Mouse (Mus musculus): ENCODE measurements around the gene Grk6. TPM values are rescaled to one million over a fixed set of nuclear protein-coding genes. Genes with fewer than 3 reads are reported as not detected.

Gene Grk6
- total and polyA plus RNA-seq, 2 experiments, result 8.8 to 14.3 TPM

GRCm38 (mm10) chr13:55474621-55475069 lies 29.8 kb downstream of the Grk6 start:
- no peak overlapping the region for H3K4me3 ChIP-seq (ENCODE audit: insufficient read depth, low read depth, low read length)
- no peak overlapping the region for H3K9ac ChIP-seq (ENCODE audit: low read depth, low read length)
- H3K4me1 ChIP-seq (ENCODE audit: control insufficient read depth, insufficient read depth, low read length), result no peaks in the 10 kb centered on the region; the same call in 1 of the 2 replicates
- H3K79me2 ChIP-seq (ENCODE audit: control insufficient read depth, insufficient read depth, low read length), result no peaks in the 10 kb centered on the region
- H3K27me3 ChIP-seq (ENCODE audit: control insufficient read depth, insufficient read depth, low read length), result peaks cover 12% of the 10 kb centered on the region; the same call in 1 of the 2 replicates
- no peaks in the 10 kb centered on the region for H3K36me3 ChIP-seq (ENCODE audit: control insufficient read depth, insufficient read depth, low read length)
- H3K27ac ChIP-seq (replicated peaks; ENCODE audit: insufficient read depth, low read depth, low read length), result no peak overlapping the region
- WGBS, result 61% methylated on average over 5 of the region's 5 CpGs
- peak; percentile 22 for DNase-seq (ENCODE audit: extremely low read depth, low read depth, low spot score)
- TF ChIP-seq POLR2A (IDR thresholded peaks at IDR 0.05; ENCODE audit: extremely low read depth, insufficient read depth, low read length), result no peak
- no peak for TF ChIP-seq CTCF (IDR thresholded peaks at IDR 0.05; ENCODE audit: low read depth, low read length)

DNA sequence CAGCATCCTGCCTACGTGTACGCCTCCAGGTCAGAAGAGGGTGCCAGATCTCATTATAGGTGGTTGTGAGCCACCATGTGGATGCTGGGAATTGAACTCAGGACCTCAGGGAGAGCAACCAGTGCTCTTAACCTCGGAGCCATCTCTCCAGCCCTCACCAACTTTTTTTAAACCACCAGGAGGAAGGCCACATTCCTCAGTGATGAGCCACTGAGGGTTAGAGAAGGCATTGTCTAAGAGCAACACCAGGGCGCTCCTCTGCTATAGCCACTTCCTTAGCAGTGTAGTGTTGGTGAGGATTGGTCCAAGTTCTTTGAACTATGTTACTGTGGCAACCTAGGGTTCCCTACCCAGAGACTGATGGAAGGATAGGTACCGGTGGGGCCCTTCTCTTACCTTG lies 30.9 kb downstream of the Grk6 start:
- H3K9ac ChIP-seq (ENCODE audit: low read depth, low read length), result no peak overlapping the region
- 94% methylated on average over 5 of the region's 5 CpGs for WGBS
- no peak for TF ChIP-seq CTCF (IDR thresholded peaks at IDR 0.05; ENCODE audit: low read depth, low read length)
- TF ChIP-seq POLR2A (IDR thresholded peaks at IDR 0.05; ENCODE audit: extremely low read depth, insufficient read depth, low read length), result no peak
- no peaks in the 10 kb centered on the region for H3K79me2 ChIP-seq (ENCODE audit: control insufficient read depth, insufficient read depth, low read length)
- no peaks in the 10 kb centered on the region for H3K36me3 ChIP-seq (ENCODE audit: control insufficient read depth, insufficient read depth, low read length)
- DNase-seq (ENCODE audit: extremely low read depth, low read depth, low spot score), result no peak
- H3K4me1 ChIP-seq (ENCODE audit: control insufficient read depth, insufficient read depth, low read length), result no peaks in the 10 kb centered on the region; the same call in 1 of the 2 replicates
- no peak overlapping the region for H3K4me3 ChIP-seq (ENCODE audit: insufficient read depth, low read depth, low read length)
- peaks cover 12% of the 10 kb centered on the region; the same call in 1 of the 2 replicates for H3K27me3 ChIP-seq (ENCODE audit: control insufficient read depth, insufficient read depth, low read length)
- H3K27ac ChIP-seq (replicated peaks; ENCODE audit: insufficient read depth, low read depth, low read length), result no peak overlapping the region

DNA sequence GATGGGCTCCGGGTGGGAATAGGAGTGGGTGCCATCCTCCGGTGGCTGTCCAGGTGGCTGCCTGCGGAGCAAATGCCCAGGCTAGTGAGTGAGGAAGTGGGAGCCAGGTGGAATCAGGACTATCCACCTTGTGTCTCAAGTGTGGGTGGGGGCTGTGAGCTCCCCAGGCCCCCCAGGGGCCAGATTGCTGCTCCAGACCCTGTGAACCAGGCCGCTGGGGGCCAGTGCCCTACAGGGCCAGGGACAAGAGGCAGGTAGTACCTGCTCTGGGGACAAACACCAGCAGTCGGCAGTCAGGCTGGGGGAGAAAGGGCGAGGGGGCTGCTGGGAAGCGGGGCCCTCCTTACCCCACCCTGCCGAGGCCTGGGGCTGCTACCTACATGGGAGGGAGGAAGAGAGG lies 31.4 kb downstream of the Grk6 start:
- no peak for TF ChIP-seq CTCF (IDR thresholded peaks at IDR 0.05; ENCODE audit: low read depth, low read length)
- no peak for TF ChIP-seq POLR2A (IDR thresholded peaks at IDR 0.05; ENCODE audit: extremely low read depth, insufficient read depth, low read length)
- Histone ChIP-seq H3K79me2 (ENCODE audit: control insufficient read depth, insufficient read depth, low read length) (no peaks in the 10 kb centered on the region), H3K4me3 (ENCODE audit: insufficient read depth, low read depth, low read length) (no peak overlapping the region), H3K27ac (replicated peaks; ENCODE audit: insufficient read depth, low read depth, low read length) (no peak overlapping the region), H3K9ac (ENCODE audit: low read depth, low read length) (no peak overlapping the region), H3K27me3 (ENCODE audit: control insufficient read depth, insufficient read depth, low read length) (peaks cover 12% of the 10 kb centered on the region; the same call in 1 of the 2 replicates), H3K4me1 (ENCODE audit: control insufficient read depth, insufficient read depth, low read length) (no peaks in the 10 kb centered on the region; the same call in 1 of the 2 replicates), H3K36me3 (ENCODE audit: control insufficient read depth, insufficient read depth, low read length) (no peaks in the 10 kb centered on the region)
- DNase-seq (ENCODE audit: extremely low read depth, low read depth, low spot score), result no peak
- WGBS, result 93% methylated on average over 8 of the region's 8 CpGs

- 80% methylated on average over 16 of the region's 16 CpGs for WGBS
- H3K9ac ChIP-seq (ENCODE audit: low read depth, low read length), result no peak overlapping the region
- no peak overlapping the region for H3K4me3 ChIP-seq (ENCODE audit: insufficient read depth, low read depth, low read length)
- no peaks in the 10 kb centered on the region for H3K79me2 ChIP-seq (ENCODE audit: control insufficient read depth, insufficient read depth, low read length)
- no peak overlapping the region for H3K27ac ChIP-seq (replicated peaks; ENCODE audit: insufficient read depth, low read depth, low read length)
- H3K27me3 ChIP-seq (ENCODE audit: control insufficient read depth, insufficient read depth, low read length), result peaks cover 6% of the 10 kb centered on the region; the same call in 1 of the 2 replicates
- H3K4me1 ChIP-seq (ENCODE audit: control insufficient read depth, insufficient read depth, low read length), result no peaks in the 10 kb centered on the region
- H3K36me3 ChIP-seq (ENCODE audit: control insufficient read depth, insufficient read depth, low read length), result no peaks in the 10 kb centered on the region
- no peak for DNase-seq (ENCODE audit: extremely low read depth, low read depth, low spot score)
- TF ChIP-seq CTCF (IDR thresholded peaks at IDR 0.05; ENCODE audit: low read depth, low read length) (no peak), POLR2A (IDR thresholded peaks at IDR 0.05; ENCODE audit: extremely low read depth, insufficient read depth, low read length) (no peak)
Measured at GRCm38 (mm10) chr13:55477492-55477891, 32.6 kb downstream of the Grk6 start.

DNA sequence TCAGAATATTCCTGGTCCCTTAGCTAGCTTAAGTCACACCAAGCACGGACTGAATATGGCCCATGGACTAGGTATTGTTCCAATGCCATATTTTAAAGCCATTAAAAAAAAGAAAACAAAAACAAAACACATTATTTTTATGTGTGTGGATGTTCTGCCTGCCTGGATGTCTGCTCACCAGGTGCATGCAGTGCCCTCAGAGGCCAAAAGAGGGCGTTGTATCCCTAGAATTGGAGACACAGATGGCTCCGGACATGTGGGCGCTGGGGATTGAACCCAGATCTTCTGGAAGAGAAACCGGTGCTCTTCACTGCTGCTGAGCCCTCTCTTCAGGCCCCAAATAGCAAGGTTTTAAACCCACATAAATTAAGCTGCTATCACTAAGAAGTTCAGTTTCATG lies 33.2 kb downstream of the Grk6 start:
- Histone ChIP-seq H3K4me1 (ENCODE audit: control insufficient read depth, insufficient read depth, low read length) (no peaks in the 10 kb centered on the region; the same call in 1 of the 2 replicates), H3K27ac (replicated peaks; ENCODE audit: insufficient read depth, low read depth, low read length) (no peak overlapping the region), H3K36me3 (ENCODE audit: control insufficient read depth, insufficient read depth, low read length) (no peaks in the 10 kb centered on the region), H3K9ac (ENCODE audit: low read depth, low read length) (no peak overlapping the region), H3K79me2 (ENCODE audit: control insufficient read depth, insufficient read depth, low read length) (no peaks in the 10 kb centered on the region), H3K27me3 (ENCODE audit: control insufficient read depth, insufficient read depth, low read length) (peaks cover 2% of the 10 kb centered on the region; the same call in 1 of the 2 replicates), H3K4me3 (ENCODE audit: insufficient read depth, low read depth, low read length) (no peak overlapping the region)
- peak; percentile 18 for DNase-seq (ENCODE audit: extremely low read depth, low read depth, low spot score)
- peak; percentile 89 for TF ChIP-seq CTCF (IDR thresholded peaks at IDR 0.05; ENCODE audit: low read depth, low read length)
- no peak for TF ChIP-seq POLR2A (IDR thresholded peaks at IDR 0.05; ENCODE audit: extremely low read depth, insufficient read depth, low read length)
- 54% methylated on average over 5 of the region's 5 CpGs for WGBS

DNA sequence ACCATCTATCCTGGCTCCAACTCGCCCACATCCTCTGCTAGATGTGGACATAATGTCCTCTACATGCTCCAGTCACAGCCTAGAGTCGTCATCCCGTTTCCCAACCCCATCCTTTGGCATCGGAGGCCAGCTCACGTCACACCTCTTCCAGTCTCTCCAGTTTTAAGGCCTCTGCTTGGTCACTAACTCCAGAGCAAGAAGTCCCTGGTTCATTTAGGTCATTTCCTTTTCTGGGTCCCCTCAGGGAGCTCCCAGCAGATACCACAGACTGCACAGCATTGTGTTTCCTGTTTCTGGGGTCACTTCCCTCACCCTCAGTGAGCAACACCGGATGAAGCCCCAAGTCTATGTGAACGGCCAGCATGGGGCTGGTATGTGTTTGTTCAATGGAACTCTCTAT lies 34.1 kb downstream of the Grk6 start:
- 59% methylated on average over 7 of the region's 7 CpGs for WGBS
- H3K4me1 ChIP-seq (ENCODE audit: control insufficient read depth, insufficient read depth, low read length), result no peaks in the 10 kb centered on the region; the same call in 1 of the 2 replicates
- H3K27me3 ChIP-seq (ENCODE audit: control insufficient read depth, insufficient read depth, low read length), result no peaks in the 10 kb centered on the region
- H3K36me3 ChIP-seq (ENCODE audit: control insufficient read depth, insufficient read depth, low read length), result no peaks in the 10 kb centered on the region
- no peaks in the 10 kb centered on the region for H3K79me2 ChIP-seq (ENCODE audit: control insufficient read depth, insufficient read depth, low read length)
- peak; percentile 37 for DNase-seq (ENCODE audit: extremely low read depth, low read depth, low spot score)
- H3K9ac ChIP-seq (ENCODE audit: low read depth, low read length), result no peak overlapping the region
- no peak for TF ChIP-seq POLR2A (IDR thresholded peaks at IDR 0.05; ENCODE audit: extremely low read depth, insufficient read depth, low read length)
- TF ChIP-seq CTCF (IDR thresholded peaks at IDR 0.05; ENCODE audit: low read depth, low read length), result no peak
- H3K4me3 ChIP-seq (ENCODE audit: insufficient read depth, low read depth, low read length), result no peak overlapping the region
- H3K27ac ChIP-seq (replicated peaks; ENCODE audit: insufficient read depth, low read depth, low read length), result 0 out of 2 replicates have a peak overlapping the region, but pooled peaks have one; percentile 17

Data from liver, adult 2 months (tissue).